Mouse (Mus musculus) C2C12 (cell line): ENCODE data around the gene Rusc2.

ENCODE experiments used
- CEBPB ChIP-seq: IDR thresholded peaks from one replicate; pipeline ENCODE4 v1.6.1; 2011; ENCODE audit warnings: low read depth, mild to moderate bottlenecking, control low read depth, moderate library complexity
- CTCF ChIP-seq: IDR thresholded peaks from one replicate; pipeline ENCODE4 v1.5.1; 2011; ENCODE audit not compliant: control insufficient read depth, insufficient read depth, insufficient read length
- MAX ChIP-seq: IDR thresholded peaks from one replicate; pipeline ENCODE4 v1.6.1; 2011; ENCODE audit warnings: mild to moderate bottlenecking, control low read depth
- MYOD1 ChIP-seq: IDR thresholded peaks from one replicate; pipeline ENCODE4 v1.6.1; 2011; ENCODE audit warnings: low read depth; ENCODE audit not compliant: control insufficient read depth, insufficient read length
- MYOG ChIP-seq: IDR thresholded peaks from one replicate; pipeline ENCODE4 v1.6.1; 2011; ENCODE audit not compliant: control insufficient read depth, insufficient read length; ENCODE audit errors: extremely low read depth
- USF1 ChIP-seq: IDR thresholded peaks from one replicate; pipeline ENCODE4 v1.6.1; 2011; ENCODE audit warnings: low read depth, mild to moderate bottlenecking, control low read depth, moderate library complexity

- no peak for TF ChIP-seq CTCF
- no peak for TF ChIP-seq CEBPB
- no peak for TF ChIP-seq MAX
- TF ChIP-seq USF1 = no peak
- no peak for TF ChIP-seq MYOD1
- no peak for TF ChIP-seq MYOG
Measured at GRCm38 (mm10) chr4:43473636-43474035, 91.9 kb downstream of the Rusc2 start.
